Mouse (Mus musculus) neural tube, embryonic 11.5 days (tissue): ENCODE results near the gene Myo16. TPM values are rescaled to one million over a fixed set of nuclear protein-coding genes. Genes with fewer than 3 reads are reported as not detected.
A peak's percentile ranks its signal among the peaks of the same experiment; 100 is the strongest.

Experiments used
- ATAC-seq: fragments of 200-750 bp; cut with Nextera tagmentation; 2 replicates; pipeline ENCODE4 v1.8.0; 2017; ENCODE audit warnings: moderate number of reproducible peaks, mild to moderate bottlenecking, moderate TSS enrichment, moderate library complexity; ENCODE audit not compliant: insufficient read depth, low FRiP score, low TSS enrichment
- DNase-seq: peaks from one replicate; pipeline ENCODE4 v3.0.0-alpha.2; 2015; ENCODE audit warnings: low spot score
- H3K27ac ChIP-seq: fragments of 300-500 bp; sonication (generic); 2 replicates; pipeline ENCODE4 v1.5.1; 2014; ENCODE audit warnings: low read depth, mild to moderate bottlenecking, low read length
- H3K27me3 ChIP-seq: fragments of 300-500 bp; sonication (generic); 2 replicates; pipeline ENCODE4 v1.6.1; 2014; ENCODE audit warnings: mild to moderate bottlenecking, low read length, mixed read lengths; ENCODE audit not compliant: control insufficient read depth, insufficient read depth
- H3K36me3 ChIP-seq: fragments of 300-500 bp; sonication (generic); 2 replicates; pipeline ENCODE4 v1.6.1; 2014; ENCODE audit warnings: mild to moderate bottlenecking, low read length, moderate library complexity, mixed read lengths; ENCODE audit not compliant: control insufficient read depth, insufficient read depth
- H3K4me1 ChIP-seq: fragments of 300-500 bp; sonication (generic); 2 replicates; pipeline ENCODE4 v1.6.1; 2014; ENCODE audit warnings: low read length, mixed read lengths; ENCODE audit not compliant: control insufficient read depth, insufficient read depth
- H3K4me2 ChIP-seq: fragments of 300-500 bp; sonication (generic); 2 replicates; pipeline ENCODE4 v1.6.1; 2014; ENCODE audit warnings: low read depth, mild to moderate bottlenecking, moderate library complexity
- H3K4me3 ChIP-seq: fragments of 300-500 bp; sonication (generic); 2 replicates; pipeline ENCODE4 v1.5.1; 2014; ENCODE audit warnings: low read depth, low read length
- H3K9ac ChIP-seq: fragments of 300-500 bp; sonication (generic); 2 replicates; pipeline ENCODE4 v1.6.1; 2014; ENCODE audit warnings: mild to moderate bottlenecking, low read length
- H3K9me3 ChIP-seq: fragments of 300-500 bp; sonication (generic); 2 replicates; pipeline ENCODE4 v1.6.1; 2016; ENCODE audit warnings: low read length; ENCODE audit not compliant: control insufficient read depth
- WGBS: fragments of 180-500 bp; shearing (Covaris S2); extraction: QIAGEN DNeasy Blood & Tissue Kit; methylation state at CpG from one replicate; pipeline ENCODE4 v1.1.7; 2014; 5-methylcytosine and 5-hydroxymethylcytosine counted together
- polyA plus RNA-seq: library from polyadenylated mRNA; unstranded; fragments of >200 nt; fragmentation: Nextera tagmentation; extraction: Ambion mirVana; gene quantifications from 2 replicates; pipeline ENCODE4 v1.2.1, GENCODE M21; 2014

Myo16 gene
- polyA plus RNA-seq, 1 experiment from 2014 or later, result 2.5 TPM

- no peak overlapping the region for H3K4me2 ChIP-seq
- no peaks in the 10 kb centered on the region for H3K9me3 ChIP-seq
- no peaks in the 10 kb centered on the region for H3K27me3 ChIP-seq
- no peaks in the 10 kb centered on the region for H3K4me1 ChIP-seq
- H3K36me3 ChIP-seq, result no peaks in the 10 kb centered on the region
- 55% methylated on average over 8 of the region's 8 CpGs for WGBS
- H3K27ac ChIP-seq, result no peak overlapping the region
- no peak overlapping the region for H3K4me3 ChIP-seq
- ATAC-seq (no peak), DNase-seq (peak; percentile 43)
- H3K9ac ChIP-seq, result no peak overlapping the region
Observed at GRCm38 (mm10) chr8:10230746-10231369, 77.1 kb downstream of the Myo16 start.

GRCm38 (mm10) chr8:10234516-10234915 lies 80.8 kb downstream of the Myo16 start:
- no peaks in the 10 kb centered on the region for H3K9me3 ChIP-seq
- H3K36me3 ChIP-seq, result no peaks in the 10 kb centered on the region
- H3K9ac ChIP-seq, result no peak overlapping the region
- no peaks in the 10 kb centered on the region for H3K27me3 ChIP-seq
- 80% methylated on average over 2 of the region's 2 CpGs for WGBS
- ATAC-seq (no peak), DNase-seq (no peak)
- H3K27ac ChIP-seq, result no peak overlapping the region
- H3K4me2 ChIP-seq, result no peak overlapping the region
- H3K4me3 ChIP-seq, result no peak overlapping the region
- H3K4me1 ChIP-seq, result no peaks in the 10 kb centered on the region

- Histone ChIP-seq H3K27me3 (no peaks in the 10 kb centered on the region), H3K4me3 (no peak overlapping the region), H3K4me2 (no peak overlapping the region), H3K4me1 (no peaks in the 10 kb centered on the region), H3K9ac (no peak overlapping the region), H3K9me3 (no peaks in the 10 kb centered on the region), H3K27ac (no peak overlapping the region), H3K36me3 (no peaks in the 10 kb centered on the region)
- 93% methylated on average over 3 of the region's 3 CpGs for WGBS
- ATAC-seq (no peak), DNase-seq (no peak)
Observed at GRCm38 (mm10) chr8:10243344-10243743, 89.6 kb downstream of the Myo16 start.

GRCm38 (mm10) chr8:10249156-10249555 lies 95.4 kb downstream of the Myo16 start:
- Histone ChIP-seq H3K4me3 (no peak overlapping the region), H3K9me3 (no peaks in the 10 kb centered on the region), H3K9ac (no peak overlapping the region), H3K27ac (no peak overlapping the region), H3K36me3 (no peaks in the 10 kb centered on the region), H3K27me3 (no peaks in the 10 kb centered on the region), H3K4me1 (no peaks in the 10 kb centered on the region), H3K4me2 (peak overlapping the region; percentile 30; the same call in 1 of the 2 replicates)
- DNase-seq, result peak; percentile 37
- 4% methylated on average over 15 of the region's 15 CpGs for WGBS
- ATAC-seq, result no peak

GRCm38 (mm10) chr8:10255741-10256140 lies 102.0 kb downstream of the Myo16 start:
- no peaks in the 10 kb centered on the region for H3K36me3 ChIP-seq
- no peaks in the 10 kb centered on the region for H3K27me3 ChIP-seq
- no peaks in the 10 kb centered on the region for H3K9me3 ChIP-seq
- no peak overlapping the region for H3K4me3 ChIP-seq
- WGBS, result 73% methylated on average over 2 of the region's 2 CpGs
- H3K9ac ChIP-seq, result no peak overlapping the region
- ATAC-seq, result no peak
- no peak overlapping the region for H3K4me2 ChIP-seq
- no peak overlapping the region for H3K27ac ChIP-seq
- DNase-seq, result no peak
- no peaks in the 10 kb centered on the region for H3K4me1 ChIP-seq

GRCm38 (mm10) chr8:10256563-10256962 lies 102.9 kb downstream of the Myo16 start:
- Histone ChIP-seq H3K9me3 (no peaks in the 10 kb centered on the region), H3K27ac (no peak overlapping the region), H3K4me1 (no peaks in the 10 kb centered on the region), H3K27me3 (no peaks in the 10 kb centered on the region), H3K36me3 (no peaks in the 10 kb centered on the region), H3K9ac (no peak overlapping the region), H3K4me3 (no peak overlapping the region), H3K4me2 (no peak overlapping the region)
- 87% methylated on average over 3 of the region's 3 CpGs for whole genome bisulfite sequencing
- DNase-seq (no peak), ATAC-seq (no peak)

- no peak for DNase-seq
- WGBS, result 89% methylated on average over 4 of the region's 4 CpGs
- no peaks in the 10 kb centered on the region for H3K36me3 ChIP-seq
- H3K4me2 ChIP-seq, result no peak overlapping the region
- no peaks in the 10 kb centered on the region for H3K4me1 ChIP-seq
- H3K9me3 ChIP-seq, result no peaks in the 10 kb centered on the region
- no peak overlapping the region for H3K27ac ChIP-seq
- H3K27me3 ChIP-seq, result no peaks in the 10 kb centered on the region
- no peak for ATAC-seq
- no peak overlapping the region for H3K9ac ChIP-seq
- H3K4me3 ChIP-seq, result no peak overlapping the region
Observed at GRCm38 (mm10) chr8:10270094-10270493, 116.4 kb downstream of the Myo16 start.

GRCm38 (mm10) chr8:10292600-10292999 lies 138.9 kb downstream of the Myo16 start:
- Histone ChIP-seq H3K4me3 (no peak overlapping the region), H3K4me1 (no peaks in the 10 kb centered on the region)

GRCm38 (mm10) chr8:10300797-10301196 lies 147.1 kb downstream of the Myo16 start:
- no peaks in the 10 kb centered on the region for H3K36me3 ChIP-seq
- DNase-seq (no peak), ATAC-seq (no peak)
- H3K4me3 ChIP-seq, result no peak overlapping the region
- H3K4me1 ChIP-seq, result no peaks in the 10 kb centered on the region
- no peak overlapping the region for H3K4me2 ChIP-seq
- 54% methylated on average over 3 of the region's 3 CpGs for WGBS
- H3K27me3 ChIP-seq, result no peaks in the 10 kb centered on the region
- H3K27ac ChIP-seq, result no peak overlapping the region
- H3K9ac ChIP-seq, result no peak overlapping the region
- H3K9me3 ChIP-seq, result no peaks in the 10 kb centered on the region

More at GRCm38 (mm10) chr8:10292600-10292999, 138.9 kb downstream of the Myo16 start:
- H3K27me3 ChIP-seq, result no peaks in the 10 kb centered on the region
- no peak for ATAC-seq
- H3K9ac ChIP-seq, result no peak overlapping the region
- H3K27ac ChIP-seq, result no peak overlapping the region
- no peaks in the 10 kb centered on the region for H3K36me3 ChIP-seq
- H3K9me3 ChIP-seq, result no peaks in the 10 kb centered on the region
- DNase-seq, result no peak
- H3K4me2 ChIP-seq, result no peak overlapping the region
- 79% methylated on average over 4 of the region's 4 CpGs for WGBS
